Mouse (Mus musculus) stomach, postnatal 0 days (tissue): ENCODE results near the gene Rps27rt.

Experiments
- CTCF ChIP-seq: IDR thresholded peaks from 2 replicates; pipeline ENCODE4 v1.5.1; 2016; ENCODE audit warnings: antibody characterized with exemption, low read depth, mild to moderate bottlenecking, moderate library complexity
- EP300 ChIP-seq: optimal IDR thresholded peaks from 2 replicates; pipeline ENCODE3; 2016; ENCODE audit warnings: antibody characterized with exemption

DNA sequence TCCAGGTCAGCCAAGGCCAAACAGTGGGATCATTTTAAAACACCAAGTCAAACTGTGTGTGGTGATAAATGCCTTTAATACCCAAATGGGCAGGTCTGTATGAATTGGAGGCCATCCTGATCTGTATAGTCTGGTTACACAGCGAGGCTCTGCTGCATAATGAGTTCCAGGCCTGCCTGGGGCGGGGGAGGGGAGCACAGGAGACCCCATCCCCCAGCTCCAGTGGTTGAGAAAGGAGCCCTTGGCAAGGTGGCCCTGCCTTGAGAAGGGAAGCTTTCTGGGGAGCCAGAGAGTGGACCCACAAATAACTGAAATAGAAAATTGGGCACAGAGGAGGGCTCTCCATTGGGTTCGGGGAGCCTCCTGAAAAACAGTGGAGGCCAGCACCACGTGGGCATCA is 47.2 kb downstream of the Rps27rt start:
- TF ChIP-seq CTCF (no peak), EP300 (no peak)
